Mouse (Mus musculus): ENCODE data around the gene Gm9747. TPM values are rescaled to one million over a fixed set of nuclear protein-coding genes. Genes with fewer than 3 reads are reported as not detected.

The Gm9747 gene
- polyA plus RNA-seq, 1 experiment from 2014 or later, result 28.5 TPM

DNA sequence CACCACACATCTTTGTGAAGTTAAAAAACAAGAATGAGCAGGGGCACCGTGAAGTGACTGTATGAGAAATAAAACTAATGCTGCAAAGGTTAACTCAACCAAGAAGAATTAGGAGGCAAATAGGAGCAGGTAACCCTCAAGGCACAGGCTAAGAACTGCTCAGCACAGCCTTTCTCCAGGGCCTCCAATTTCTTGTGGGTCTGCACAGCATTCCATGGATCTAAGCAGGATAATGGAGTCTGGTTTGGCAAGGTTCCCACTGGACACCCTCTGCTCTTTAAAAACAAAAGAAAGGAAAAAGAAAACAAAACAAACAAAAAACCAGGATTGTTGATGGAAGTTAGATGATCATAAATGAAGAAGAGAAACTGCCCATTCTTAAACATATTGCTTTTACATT, 11.4 kb upstream of the Gm9747 start:
- Histone ChIP-seq H3K27me3 (replicated peaks; ENCODE audit: control insufficient read depth, insufficient read depth, low read length) (no peaks in the 10 kb centered on the region), H3K4me3 (ENCODE audit: low read depth, low read length) (no peak overlapping the region), H3K4me2 (ENCODE audit: low read length) (no peak overlapping the region), H3K27ac (ENCODE audit: low read depth, low read length) (no peak overlapping the region), H3K36me3 (ENCODE audit: control insufficient read depth, insufficient read depth, low read length) (no peaks in the 10 kb centered on the region), H3K4me1 (ENCODE audit: control insufficient read depth, insufficient read depth, low read length) (peaks cover 4% of the 10 kb centered on the region; the same call in 1 of the 2 replicates), H3K9me3 (replicated peaks; ENCODE audit: control insufficient read depth, low read length) (no peaks in the 10 kb centered on the region), H3K9ac (ENCODE audit: low read length) (no peak overlapping the region)
- no peak for ATAC-seq
- WGBS, result 61% methylated on average over 1 of the region's 1 CpGs
- DNase-seq (ENCODE audit: low spot score), result no peak

GRCm38 (mm10) chr1:82223042-82223795, 9.7 kb upstream of the Gm9747 start:
- peaks cover 4% of the 10 kb centered on the region; the same call in 1 of the 2 replicates for H3K4me1 ChIP-seq (ENCODE audit: control insufficient read depth, insufficient read depth, low read length)
- H3K4me3 ChIP-seq (ENCODE audit: low read depth, low read length), result no peak overlapping the region
- ATAC-seq (no peak), DNase-seq (ENCODE audit: low spot score) (no peak)
- H3K27ac ChIP-seq (ENCODE audit: low read depth, low read length), result no peak overlapping the region
- no peaks in the 10 kb centered on the region for H3K27me3 ChIP-seq (replicated peaks; ENCODE audit: control insufficient read depth, insufficient read depth, low read length)
- H3K4me2 ChIP-seq (ENCODE audit: low read length), result no peak overlapping the region
- H3K36me3 ChIP-seq (ENCODE audit: control insufficient read depth, insufficient read depth, low read length), result no peaks in the 10 kb centered on the region
- no peaks in the 10 kb centered on the region for H3K9me3 ChIP-seq (replicated peaks; ENCODE audit: control insufficient read depth, low read length)
- no peak overlapping the region for H3K9ac ChIP-seq (ENCODE audit: low read length)
- 90% methylated on average over 5 of the region's 5 CpGs for WGBS

- Histone ChIP-seq H3K27me3 (replicated peaks; ENCODE audit: control insufficient read depth, insufficient read depth, low read length) (no peaks in the 10 kb centered on the region), H3K27ac (ENCODE audit: low read depth, low read length) (no peak overlapping the region), H3K36me3 (ENCODE audit: control insufficient read depth, insufficient read depth, low read length) (0 out of 2 replicates have a peak, but pooled peaks cover 5% of the 10 kb centered on the region), H3K9me3 (replicated peaks; ENCODE audit: control insufficient read depth, low read length) (no peaks in the 10 kb centered on the region), H3K9ac (ENCODE audit: low read length) (no peak overlapping the region), H3K4me1 (ENCODE audit: control insufficient read depth, insufficient read depth, low read length) (no peaks in the 10 kb centered on the region), H3K4me3 (ENCODE audit: low read depth, low read length) (no peak overlapping the region), H3K4me2 (ENCODE audit: low read length) (no peak overlapping the region)
- DNase-seq (ENCODE audit: low spot score), result no peak
- ATAC-seq, result no peak
These were observed 4.1 kb upstream of the Gm9747 start for GRCm38 (mm10) chr1:82228841-82229240.

GRCm38 (mm10) chr1:82234616-82235015, 1.7 kb downstream of the Gm9747 start:
- DNase-seq (ENCODE audit: low spot score) (no peak), ATAC-seq (no peak)
- H3K9ac ChIP-seq (ENCODE audit: low read length), result no peak overlapping the region
- no peaks in the 10 kb centered on the region for H3K27me3 ChIP-seq (replicated peaks; ENCODE audit: control insufficient read depth, insufficient read depth, low read length)
- no peak overlapping the region for H3K4me3 ChIP-seq (ENCODE audit: low read depth, low read length)
- H3K4me1 ChIP-seq (ENCODE audit: control insufficient read depth, insufficient read depth, low read length), result no peaks in the 10 kb centered on the region
- no peak overlapping the region for H3K4me2 ChIP-seq (ENCODE audit: low read length)
- H3K36me3 ChIP-seq (ENCODE audit: control insufficient read depth, insufficient read depth, low read length), result peaks cover 21% of the 10 kb centered on the region; the same call in 1 of the 2 replicates
- H3K9me3 ChIP-seq (replicated peaks; ENCODE audit: control insufficient read depth, low read length), result no peaks in the 10 kb centered on the region
- 95% methylated on average over 3 of the region's 3 CpGs for WGBS
- no peak overlapping the region for H3K27ac ChIP-seq (ENCODE audit: low read depth, low read length)

DNA sequence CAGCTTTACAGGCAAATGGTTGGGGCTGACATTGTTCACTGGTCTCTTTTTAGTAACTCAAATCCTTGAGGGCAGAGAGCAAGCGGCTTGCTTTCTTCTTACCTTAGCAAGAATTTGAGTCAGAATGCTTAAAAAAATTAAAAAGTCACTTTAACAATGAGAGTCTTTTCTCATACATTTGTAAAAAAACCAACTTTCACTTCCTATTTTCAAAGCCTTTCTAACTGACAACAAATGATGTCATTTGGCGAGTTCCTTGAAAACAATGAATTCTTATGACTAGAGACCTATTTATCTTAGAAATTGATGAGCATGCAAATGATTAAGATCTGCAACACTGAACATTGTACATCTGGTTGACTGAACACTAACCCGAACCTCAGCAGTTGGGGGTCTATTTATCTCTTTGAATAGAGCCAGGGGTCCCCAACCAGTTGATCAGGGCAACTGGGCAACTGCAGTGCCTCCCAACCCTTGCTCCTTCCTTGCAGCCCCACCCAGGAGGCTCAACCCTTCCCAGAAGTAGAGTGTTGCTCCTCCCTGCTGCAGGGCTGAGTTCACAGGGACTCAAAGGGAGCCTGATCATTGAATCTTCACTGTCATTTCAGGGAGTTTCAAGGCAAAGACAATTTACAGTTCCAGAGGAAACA, 2.7 kb downstream of the Gm9747 start:
- H3K9ac ChIP-seq (ENCODE audit: low read length), result no peak overlapping the region
- no peak for ATAC-seq
- H3K27me3 ChIP-seq (replicated peaks; ENCODE audit: control insufficient read depth, insufficient read depth, low read length), result no peaks in the 10 kb centered on the region
- DNase-seq (ENCODE audit: low spot score), result no peak
- 62% methylated on average over 3 of the region's 3 CpGs for WGBS
- H3K4me2 ChIP-seq (ENCODE audit: low read length), result no peak overlapping the region
- no peaks in the 10 kb centered on the region for H3K9me3 ChIP-seq (replicated peaks; ENCODE audit: control insufficient read depth, low read length)
- no peak overlapping the region for H3K4me3 ChIP-seq (ENCODE audit: low read depth, low read length)
- H3K27ac ChIP-seq (ENCODE audit: low read depth, low read length), result no peak overlapping the region
- peaks cover 21% of the 10 kb centered on the region; the same call in 1 of the 2 replicates for H3K36me3 ChIP-seq (ENCODE audit: control insufficient read depth, insufficient read depth, low read length)
- H3K4me1 ChIP-seq (ENCODE audit: control insufficient read depth, insufficient read depth, low read length), result no peaks in the 10 kb centered on the region

GRCm38 (mm10) chr1:82238245-82238644, 5.3 kb downstream of the Gm9747 start:
- Histone ChIP-seq H3K27me3 (replicated peaks; ENCODE audit: control insufficient read depth, insufficient read depth, low read length) (no peaks in the 10 kb centered on the region), H3K9ac (ENCODE audit: low read length) (no peak overlapping the region), H3K27ac (ENCODE audit: low read depth, low read length) (no peak overlapping the region), H3K36me3 (ENCODE audit: control insufficient read depth, insufficient read depth, low read length) (peaks cover 16% of the 10 kb centered on the region; the same call in 1 of the 2 replicates), H3K4me2 (ENCODE audit: low read length) (no peak overlapping the region), H3K4me3 (ENCODE audit: low read depth, low read length) (no peak overlapping the region), H3K9me3 (replicated peaks; ENCODE audit: control insufficient read depth, low read length) (no peaks in the 10 kb centered on the region), H3K4me1 (ENCODE audit: control insufficient read depth, insufficient read depth, low read length) (0 out of 2 replicates have a peak, but pooled peaks cover 2% of the 10 kb centered on the region)
- no peak for ATAC-seq
- 77% methylated on average over 4 of the region's 4 CpGs for WGBS
- no peak for DNase-seq (ENCODE audit: low spot score)

DNA sequence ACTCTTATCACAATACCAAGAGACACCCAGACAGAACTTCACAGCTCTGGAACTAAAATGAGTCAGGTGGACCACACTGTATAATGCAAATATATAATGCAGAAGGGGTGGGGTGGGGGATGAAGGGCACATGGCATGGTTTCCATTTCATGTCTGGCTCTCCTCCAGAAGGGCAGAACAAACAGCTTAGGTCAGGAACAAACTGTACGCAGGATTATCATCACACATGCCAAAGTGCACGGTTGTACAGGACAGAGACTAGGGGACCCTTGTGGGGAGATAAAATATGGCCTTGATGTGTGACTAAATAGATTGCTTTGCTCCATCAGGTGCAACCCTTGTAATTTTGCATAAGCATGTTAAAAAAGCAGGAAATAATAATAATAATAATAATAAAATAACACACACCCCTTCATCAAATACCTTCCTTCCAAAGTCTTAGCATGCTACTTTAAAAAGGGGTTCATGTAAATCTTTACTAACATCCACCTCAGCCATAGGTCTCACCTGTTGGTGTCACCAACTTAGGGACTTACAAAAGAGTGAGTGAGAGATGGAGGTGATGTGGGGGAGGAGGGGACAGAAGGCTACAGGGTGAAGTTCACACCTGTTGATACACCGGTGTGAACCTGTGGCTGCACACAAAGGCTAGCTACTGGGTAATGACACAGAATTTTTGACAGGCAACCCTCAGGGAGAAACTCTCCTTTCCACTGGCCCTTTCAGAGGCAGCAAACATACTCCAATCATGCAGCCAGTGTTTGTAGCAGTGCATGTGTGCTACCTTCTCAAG, 6.7 kb downstream of the Gm9747 start:
- Histone ChIP-seq H3K9ac (ENCODE audit: low read length) (no peak overlapping the region), H3K4me1 (ENCODE audit: control insufficient read depth, insufficient read depth, low read length) (0 out of 2 replicates have a peak, but pooled peaks cover 5% of the 10 kb centered on the region), H3K4me3 (ENCODE audit: low read depth, low read length) (no peak overlapping the region), H3K27ac (ENCODE audit: low read depth, low read length) (no peak overlapping the region), H3K36me3 (ENCODE audit: control insufficient read depth, insufficient read depth, low read length) (peaks cover 15% of the 10 kb centered on the region; the same call in 1 of the 2 replicates), H3K4me2 (ENCODE audit: low read length) (no peak overlapping the region), H3K9me3 (replicated peaks; ENCODE audit: control insufficient read depth, low read length) (no peaks in the 10 kb centered on the region), H3K27me3 (replicated peaks; ENCODE audit: control insufficient read depth, insufficient read depth, low read length) (no peaks in the 10 kb centered on the region)
- ATAC-seq (no peak), DNase-seq (ENCODE audit: low spot score) (no peak)
- 87% methylated on average over 3 of the region's 3 CpGs for WGBS

GRCm38 (mm10) chr1:82243260-82243825, 10.4 kb downstream of the Gm9747 start:
- DNase-seq (ENCODE audit: low spot score) (peak; percentile 60), ATAC-seq (peak; percentile 70; the same call in 1 of the 2 replicates)
- no peak overlapping the region for H3K4me3 ChIP-seq (ENCODE audit: low read depth, low read length)
- H3K4me1 ChIP-seq (ENCODE audit: control insufficient read depth, insufficient read depth, low read length), result 0 out of 2 replicates have a peak, but pooled peaks cover 5% of the 10 kb centered on the region
- H3K36me3 ChIP-seq (ENCODE audit: control insufficient read depth, insufficient read depth, low read length), result peaks cover 4% of the 10 kb centered on the region; the same call in 1 of the 2 replicates
- no peak overlapping the region for H3K4me2 ChIP-seq (ENCODE audit: low read length)
- no peak overlapping the region for H3K27ac ChIP-seq (ENCODE audit: low read depth, low read length)
- WGBS, result 63% methylated on average over 6 of the region's 6 CpGs
- no peaks in the 10 kb centered on the region for H3K27me3 ChIP-seq (replicated peaks; ENCODE audit: control insufficient read depth, insufficient read depth, low read length)
- no peak overlapping the region for H3K9ac ChIP-seq (ENCODE audit: low read length)
- no peaks in the 10 kb centered on the region for H3K9me3 ChIP-seq (replicated peaks; ENCODE audit: control insufficient read depth, low read length)

Measured in forebrain, embryonic 14.5 days (tissue).